Mouse (Mus musculus) brown adipose tissue, adult 24 weeks (tissue): ENCODE measurements around the gene Sv2c. TPM values are rescaled to one million over a fixed set of nuclear protein-coding genes. Genes with fewer than 3 reads are reported as not detected.
"Not testable (repeated sequence)": the region's sequence is repeated elsewhere in the genome, so short reads cannot be mapped to it uniquely, and the experiment has no call there.

Experiments used
- H3K27ac ChIP-seq: fragments of 200-500 bp; replicated peaks from 2 replicates; pipeline ENCODE4 v1.5.1; 2012; ENCODE audit warnings: low read depth, mild to moderate bottlenecking, low read length
- H3K4me1 ChIP-seq: fragments of 200-500 bp; 2 replicates; pipeline ENCODE4 v1.6.1; 2012; ENCODE audit warnings: low read length, mixed read lengths; ENCODE audit not compliant: control insufficient read depth, insufficient read depth, insufficient read length
- H3K4me3 ChIP-seq: fragments of 200-500 bp; 2 replicates; pipeline ENCODE4 v1.5.1; 2012; ENCODE audit warnings: low read depth, mild to moderate bottlenecking, low read length, moderate library complexity; ENCODE audit not compliant: insufficient read depth
- polyA plus RNA-seq: library from polyadenylated mRNA; stranded (reverse); fragments of >200 nt; gene quantifications from 2 replicates; pipeline ENCODE4 v1.2.4, GENCODE M21; 2012; ENCODE audit not compliant: missing spikeins, insufficient read depth, insufficient read length

Sv2c gene
- polyA plus RNA-seq, 1 experiment = 0.32 TPM

DNA sequence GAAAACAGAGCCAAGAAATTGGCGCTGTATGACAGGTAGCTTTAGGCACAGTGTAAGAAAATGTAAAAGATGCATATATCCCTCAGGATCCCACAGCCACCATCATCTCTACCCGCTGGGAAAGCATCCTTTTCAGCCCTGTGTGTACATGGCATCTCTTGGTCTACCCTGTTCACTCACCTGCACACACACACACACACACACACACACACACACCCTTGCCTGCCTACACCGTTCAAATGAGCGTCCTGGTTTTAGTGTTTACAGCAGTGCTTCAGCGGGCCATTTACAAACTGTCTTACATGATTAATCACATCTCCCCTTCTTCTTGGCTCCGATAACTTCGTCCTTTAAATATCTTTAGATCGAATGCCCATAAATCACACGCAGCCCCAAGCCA is 123.4 kb downstream of the Sv2c start:
- Histone ChIP-seq H3K4me1 (no peaks in the 10 kb centered on the region), H3K27ac (no peak overlapping the region), H3K4me3 (no peak overlapping the region)

DNA sequence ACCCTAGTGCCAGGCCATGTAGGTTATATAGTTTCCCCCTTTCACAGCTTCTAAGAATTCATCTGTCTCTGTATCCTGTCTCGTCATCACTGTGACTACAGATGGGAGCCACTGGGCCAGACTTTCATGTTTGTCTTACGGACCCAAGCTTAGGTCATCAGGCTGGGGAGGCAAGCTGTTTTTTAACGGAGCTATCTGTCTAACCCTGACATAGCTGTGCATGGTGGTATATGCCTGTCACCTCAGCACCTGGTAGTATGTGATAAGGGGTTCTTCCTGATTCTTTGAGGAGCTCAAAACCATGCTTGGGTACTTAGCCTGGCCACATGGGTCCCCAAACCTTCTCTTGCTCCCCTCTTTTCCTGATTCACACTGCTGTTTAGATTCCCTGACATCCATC is 124.2 kb downstream of the Sv2c start:
- Histone ChIP-seq H3K27ac (no peak overlapping the region), H3K4me3 (no peak overlapping the region), H3K4me1 (no peaks in the 10 kb centered on the region)

DNA sequence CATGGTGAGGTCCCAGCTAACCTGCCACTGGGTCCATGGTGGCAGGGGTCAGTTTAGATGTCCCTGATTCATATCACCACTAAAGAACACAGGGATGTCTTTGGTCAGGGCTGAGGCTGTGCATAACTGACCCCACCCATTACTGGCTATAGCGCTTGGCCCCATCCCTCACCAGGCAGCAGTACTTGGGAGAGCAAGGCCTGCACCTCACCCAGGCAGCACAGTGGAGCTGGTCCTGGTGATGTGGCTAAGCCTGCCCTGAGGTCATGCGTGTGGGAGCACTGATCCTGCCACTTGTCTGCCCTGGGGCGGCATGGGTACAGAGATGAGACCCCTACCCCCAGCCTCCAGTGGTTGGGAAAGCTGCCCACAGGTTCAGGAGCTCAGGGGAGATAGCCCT is 128.8 kb downstream of the Sv2c start:
- no peak overlapping the region for H3K27ac ChIP-seq
- no peak overlapping the region for H3K4me3 ChIP-seq
- no peaks in the 10 kb centered on the region for H3K4me1 ChIP-seq

DNA sequence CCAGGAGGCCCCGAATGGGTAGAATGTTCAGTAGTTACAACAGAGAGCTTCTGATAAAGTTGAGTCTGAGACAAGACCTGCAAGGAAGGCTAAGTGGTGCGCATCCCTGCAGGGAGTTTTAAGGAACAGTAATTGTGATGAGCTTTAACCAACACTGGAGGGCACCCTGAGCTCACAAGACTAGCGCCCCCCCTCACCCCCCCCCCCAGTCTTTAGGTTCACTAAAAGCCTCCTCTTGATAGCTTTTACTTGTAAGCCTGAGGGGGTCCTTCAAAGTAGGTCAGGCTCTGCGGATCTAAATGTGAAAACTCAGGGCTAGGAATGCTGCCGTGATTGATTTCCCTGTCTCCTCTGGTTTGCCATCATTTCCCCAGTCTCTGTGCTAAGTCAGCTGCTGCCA is 129.9 kb downstream of the Sv2c start:
- Histone ChIP-seq H3K4me1 (no peaks in the 10 kb centered on the region), H3K4me3 (no peak overlapping the region), H3K27ac (no peak overlapping the region)

DNA sequence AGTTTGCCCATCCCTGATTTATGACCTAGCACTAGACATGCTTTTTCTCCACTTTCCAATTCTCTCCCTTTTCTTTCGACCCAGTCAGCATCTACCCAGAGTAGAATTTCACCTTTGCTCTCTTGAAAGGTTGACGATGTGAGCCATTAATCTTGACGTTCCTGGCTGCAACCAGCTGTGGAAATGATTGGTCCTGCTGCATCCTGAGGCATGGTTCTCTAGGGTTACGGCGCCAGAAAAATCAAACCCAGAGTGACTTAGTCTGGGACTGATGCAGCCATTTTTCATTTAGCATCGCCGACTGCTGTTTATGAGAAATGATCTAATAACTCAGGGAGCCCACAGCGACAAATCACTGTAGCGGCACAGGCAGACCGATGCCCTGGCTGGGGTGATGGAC is 133.0 kb downstream of the Sv2c start:
- H3K27ac ChIP-seq = no peak overlapping the region
- H3K4me1 ChIP-seq = no peaks in the 10 kb centered on the region
- H3K4me3 ChIP-seq = no peak overlapping the region

DNA sequence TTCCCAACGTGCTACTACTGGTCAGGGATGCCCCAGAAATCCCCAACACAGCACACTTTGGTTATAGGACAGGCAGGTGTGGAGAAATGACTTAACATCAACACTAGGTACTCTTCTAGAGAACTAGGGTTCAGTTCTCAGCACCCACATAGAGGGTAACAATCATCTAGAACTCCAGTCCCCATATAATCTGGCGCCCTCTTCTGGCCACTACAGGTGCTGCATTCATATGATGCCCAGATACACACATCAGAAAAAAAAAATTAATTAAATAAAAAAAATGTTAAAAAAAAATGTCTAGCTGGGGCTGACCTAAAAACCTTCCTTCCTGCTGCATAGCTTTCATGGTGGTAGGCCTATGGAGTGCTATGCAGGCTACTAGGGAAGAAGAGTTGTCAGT is 135.1 kb downstream of the Sv2c start:
- H3K27ac ChIP-seq = no peak overlapping the region
- H3K4me3 ChIP-seq = no peak overlapping the region
- H3K4me1 ChIP-seq = no peaks in the 10 kb centered on the region

DNA sequence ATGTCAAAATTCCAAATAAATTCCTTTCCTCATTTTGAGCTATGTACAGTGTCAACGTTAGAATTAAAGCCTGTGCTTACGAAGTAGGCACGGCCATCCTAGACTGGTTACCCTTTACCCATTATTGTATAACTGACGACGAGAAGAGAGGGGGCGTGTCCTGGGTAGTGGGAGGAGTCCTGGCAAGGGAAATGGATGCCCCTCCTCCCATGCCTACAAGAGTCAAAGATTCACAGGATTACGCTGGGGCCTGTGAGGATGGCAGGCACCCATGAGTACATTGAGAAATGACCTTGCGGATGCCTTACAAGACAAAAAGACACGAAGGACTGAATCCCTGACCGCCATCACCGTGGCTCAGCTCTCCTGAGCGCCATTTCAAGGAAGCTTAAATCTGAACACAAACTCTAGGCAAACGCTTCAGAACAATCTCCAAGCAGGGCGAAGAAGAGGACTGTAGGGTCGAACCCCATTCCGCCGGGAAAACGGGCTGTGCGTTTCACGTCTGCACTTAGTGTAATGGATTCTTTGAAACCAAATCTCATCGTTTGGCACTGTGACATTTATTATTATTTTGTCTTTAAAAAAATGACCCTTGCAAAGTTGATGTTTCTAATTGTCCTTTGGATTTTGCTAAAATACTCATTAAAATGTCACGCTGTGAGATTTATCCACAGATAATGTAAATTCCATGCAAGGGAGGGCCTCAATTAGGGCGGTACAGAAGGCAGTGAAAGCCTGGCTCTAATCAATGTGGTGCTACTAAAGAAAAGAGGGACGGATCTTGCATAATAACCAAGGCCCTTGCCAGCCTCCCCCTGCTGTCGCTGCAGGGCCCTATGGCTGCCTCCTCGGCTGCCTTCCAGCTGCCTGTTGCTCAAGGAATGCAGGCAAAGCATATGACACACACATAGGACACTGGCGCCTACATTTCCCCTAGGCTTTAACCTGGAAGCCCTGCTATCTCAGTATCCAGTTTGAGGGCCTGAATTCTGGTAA is 137.4 kb downstream of the Sv2c start:
- Histone ChIP-seq H3K4me1 (no peaks in the 10 kb centered on the region), H3K27ac (no peak overlapping the region), H3K4me3 (no peak overlapping the region)

DNA sequence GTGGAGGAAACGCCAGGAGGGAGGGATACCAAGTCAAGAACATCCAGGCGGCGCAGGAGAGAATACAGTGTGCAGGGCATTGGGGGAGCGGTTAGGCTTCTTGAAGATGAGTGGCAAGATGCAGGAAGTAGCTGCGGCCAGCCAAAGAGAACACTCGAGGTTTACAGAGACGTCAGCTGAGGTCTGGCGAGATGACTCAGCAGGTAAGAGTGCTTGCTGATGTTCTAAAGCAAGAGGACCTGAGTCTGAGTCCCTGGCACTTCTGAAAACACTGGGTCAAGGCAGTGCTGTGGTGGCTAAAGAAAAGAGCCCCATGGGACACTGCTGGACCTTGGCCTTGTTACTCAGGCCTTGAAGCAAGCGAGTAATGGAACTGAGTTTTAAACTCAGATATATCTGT is 144.2 kb downstream of the Sv2c start:
- Histone ChIP-seq H3K27ac (no peak overlapping the region), H3K4me1 (no peaks in the 10 kb centered on the region), H3K4me3 (no peak overlapping the region)

DNA sequence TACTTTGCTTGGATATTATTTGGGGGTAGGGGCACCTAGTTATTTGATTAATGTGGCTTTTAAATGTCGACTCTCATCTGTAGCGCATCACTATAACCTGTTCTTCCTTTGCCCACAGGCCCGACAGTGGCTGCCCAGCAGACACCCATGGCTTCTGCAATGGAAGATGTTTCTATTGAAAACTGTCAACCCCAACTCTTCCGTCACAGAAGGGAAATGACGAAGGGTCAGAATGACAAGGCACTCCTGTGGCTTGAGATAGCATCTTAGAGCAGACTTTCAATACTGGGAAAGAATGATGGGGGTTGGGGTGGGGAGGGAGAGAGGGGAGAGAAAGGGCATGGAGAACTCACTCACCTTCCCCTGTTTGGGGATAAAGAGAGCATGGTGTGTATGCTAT is 145.2 kb downstream of the Sv2c start:
- Histone ChIP-seq H3K27ac (no peak overlapping the region), H3K4me1 (no peaks in the 10 kb centered on the region), H3K4me3 (no peak overlapping the region)

DNA sequence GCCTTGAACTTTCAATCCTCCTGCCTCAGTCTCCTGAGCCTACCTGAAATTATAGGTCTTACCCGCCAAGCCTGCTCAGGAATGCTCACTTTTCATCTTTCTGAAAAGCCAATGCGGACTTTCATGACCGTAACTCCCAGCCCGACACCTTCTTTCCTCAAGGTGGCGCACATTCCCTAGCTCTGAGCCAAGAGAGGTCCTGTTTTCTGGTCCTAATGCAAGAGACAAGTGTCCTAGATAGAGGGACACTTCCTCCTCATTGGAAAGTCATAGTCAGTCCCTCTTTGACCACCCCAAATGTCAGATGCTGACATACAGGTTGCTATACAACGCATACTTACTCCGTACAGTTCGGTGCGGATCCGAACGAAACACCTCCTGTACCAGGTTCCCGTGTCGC is 146.0 kb downstream of the Sv2c start:
- Histone ChIP-seq H3K4me1 (no peaks in the 10 kb centered on the region), H3K4me3 (no peak overlapping the region), H3K27ac (no peak overlapping the region)

DNA sequence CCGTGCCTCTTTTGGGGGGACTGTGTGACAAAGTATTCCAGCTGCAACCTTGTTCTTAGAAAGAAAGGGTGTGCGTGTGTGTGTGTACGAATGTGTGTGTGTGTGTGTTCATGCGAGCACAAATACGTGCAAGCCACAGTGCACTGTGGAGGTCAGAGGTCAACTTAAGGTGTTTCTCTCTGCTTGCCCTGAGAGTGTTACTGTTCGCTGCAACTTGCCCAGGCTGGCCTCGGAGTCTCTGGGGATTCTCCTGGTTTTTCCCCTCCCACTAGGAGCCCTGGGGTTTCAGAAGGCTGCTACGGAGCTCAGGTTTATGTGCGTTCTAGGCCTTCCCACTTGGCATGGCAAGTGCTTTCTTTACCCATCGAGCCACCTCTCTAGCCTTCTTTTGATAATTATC is 157.2 kb downstream of the Sv2c start:
- Histone ChIP-seq H3K4me1 (no peaks in the 10 kb centered on the region), H3K27ac (no peak overlapping the region), H3K4me3 (no peak overlapping the region)

DNA sequence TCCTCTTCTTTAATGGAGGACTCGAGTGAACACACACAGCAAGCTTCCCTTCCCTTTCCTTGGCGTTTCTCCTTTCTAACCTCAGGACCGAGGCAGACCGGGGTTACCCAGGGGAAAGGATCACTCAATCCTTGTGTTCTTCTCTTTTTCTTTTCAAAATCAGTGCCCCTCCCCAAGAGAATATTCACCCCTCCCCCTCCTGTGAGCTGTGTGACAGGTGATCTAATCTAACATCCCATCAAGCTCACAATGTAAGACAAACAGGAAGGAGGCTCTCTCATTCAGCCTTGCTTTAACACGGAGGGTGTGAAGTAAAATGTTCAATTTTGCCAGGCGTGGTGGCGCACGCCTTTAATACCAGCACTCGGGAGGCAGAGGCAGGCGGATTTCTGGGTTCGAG is 158.3 kb downstream of the Sv2c start:
- Histone ChIP-seq H3K27ac (no peak overlapping the region), H3K4me3 (no peak overlapping the region), H3K4me1 (no peaks in the 10 kb centered on the region)

DNA sequence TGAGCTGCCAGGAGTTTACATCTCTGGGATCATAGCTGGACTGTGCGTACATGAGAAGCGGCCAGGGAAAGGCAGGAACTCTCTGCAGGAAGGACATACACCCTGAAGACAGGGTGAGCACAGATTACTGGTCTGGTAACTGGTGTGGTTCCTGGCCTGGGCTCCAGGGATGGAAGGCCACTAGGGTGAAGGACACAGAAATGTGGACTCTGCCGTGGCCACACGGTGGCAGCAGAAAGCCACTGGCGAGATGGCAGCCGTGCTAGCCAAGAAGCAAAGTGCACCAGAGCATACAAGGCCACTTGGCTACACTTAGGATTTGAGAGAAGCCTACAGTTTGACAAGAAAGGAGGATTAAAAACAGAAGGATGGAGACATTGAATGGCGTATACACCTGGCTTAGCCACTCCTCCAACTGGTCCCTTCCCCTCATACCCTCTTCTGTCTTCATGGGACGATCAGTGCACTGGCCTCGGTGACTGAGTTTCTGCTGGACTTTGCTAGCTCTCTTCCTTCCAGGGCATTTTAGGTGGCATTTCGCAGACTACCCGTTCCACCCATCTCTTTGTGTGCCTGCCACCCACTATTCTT is 158.9 kb downstream of the Sv2c start:
- Histone ChIP-seq H3K4me3 (no peak overlapping the region), H3K27ac (no peak overlapping the region), H3K4me1 (no peaks in the 10 kb centered on the region)

DNA sequence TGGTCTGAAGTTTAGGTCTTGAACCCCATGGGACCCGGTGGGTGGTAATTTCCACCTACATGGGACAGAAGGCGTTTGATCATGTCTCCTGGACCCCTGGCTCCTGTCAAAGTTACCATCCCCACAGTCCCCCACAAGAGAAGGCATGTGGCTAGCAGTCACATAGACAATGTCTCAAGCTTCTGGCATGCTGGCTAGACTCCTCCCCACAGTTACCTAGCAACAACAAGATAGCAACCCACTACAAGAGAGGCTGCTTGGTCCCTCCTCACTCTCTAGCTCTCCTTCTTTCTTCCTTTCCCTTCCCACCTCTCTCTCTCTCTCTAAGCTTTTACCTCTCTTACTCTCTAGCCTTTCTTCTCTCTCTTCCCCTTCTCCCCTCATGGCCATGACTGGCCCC is 164.3 kb downstream of the Sv2c start:
- H3K4me1 ChIP-seq, H3K27ac ChIP-seq, H3K4me3 ChIP-seq: not testable (repeated sequence)

DNA sequence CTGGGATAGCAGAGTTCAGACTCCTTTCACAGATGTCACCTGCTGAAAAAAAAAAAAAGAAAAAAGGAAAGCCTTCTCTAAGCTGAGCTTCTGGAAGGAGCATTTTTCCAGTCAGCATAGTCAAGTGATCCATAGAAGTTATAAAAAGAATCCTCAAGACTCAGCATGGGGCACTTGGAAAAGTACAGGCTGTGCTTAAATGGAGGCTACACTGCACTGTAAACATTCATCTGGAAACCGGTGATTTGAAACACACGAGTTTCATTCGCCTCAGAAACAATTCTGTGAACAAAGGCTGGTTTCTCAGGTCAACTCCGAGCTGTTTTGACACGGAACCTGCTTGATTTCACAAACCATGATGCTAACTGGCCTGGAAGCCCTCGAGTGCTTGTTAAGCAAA is 165.6 kb downstream of the Sv2c start:
- Histone ChIP-seq H3K27ac (no peak overlapping the region), H3K4me3 (no peak overlapping the region), H3K4me1 (no peaks in the 10 kb centered on the region)

DNA sequence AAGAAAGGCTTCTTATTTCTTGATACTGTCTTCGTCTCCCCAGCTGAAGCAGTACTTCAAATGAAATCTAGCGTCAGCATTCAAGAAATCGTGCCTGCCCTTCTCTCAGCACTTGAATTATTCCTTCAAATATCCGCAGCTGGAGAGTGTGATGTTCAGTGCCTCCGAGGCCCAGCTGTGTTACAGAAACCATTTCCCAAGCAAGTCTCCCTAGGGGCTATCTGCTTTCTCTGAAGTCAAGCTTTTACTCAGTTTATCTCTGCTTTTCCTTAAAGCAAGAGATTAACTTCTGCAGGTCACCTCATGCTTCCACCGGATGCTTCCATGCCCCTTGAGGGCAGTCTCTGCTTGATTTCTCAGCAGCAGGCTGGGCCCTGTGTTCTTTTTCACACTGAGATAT is 166.8 kb downstream of the Sv2c start:
- H3K4me1 ChIP-seq = no peaks in the 10 kb centered on the region
- H3K27ac ChIP-seq = no peak overlapping the region
- H3K4me3 ChIP-seq = no peak overlapping the region
